Mouse (Mus musculus) lung, embryonic 14.5 days (tissue): ENCODE measurements at regions not wholly inside any gene's neighbourhood (a gene's known extent, or its start where the extent isn't known, plus 50 kb on each side); places are given as distances from the start of the nearest gene placed in this dataset.
A peak's percentile ranks its signal among the peaks of the same experiment; 100 is the strongest.

Source experiments
- ATAC-seq: fragments of 200-750 bp; cut with Nextera tagmentation; 2 replicates; pipeline ENCODE4 v1.8.0; 2017; ENCODE audit warnings: mild to moderate bottlenecking, moderate TSS enrichment, moderate library complexity; ENCODE audit not compliant: insufficient read depth
- DNase-seq: peaks from one replicate; pipeline ENCODE4 v3.0.0-alpha.2; 2015
- H3K27ac ChIP-seq: fragments of 300-500 bp; sonication (generic); 2 replicates; pipeline ENCODE4 v1.5.1; 2014; ENCODE audit warnings: low read depth, mild to moderate bottlenecking, moderate library complexity
- H3K27me3 ChIP-seq: fragments of 300-500 bp; sonication (generic); 2 replicates; pipeline ENCODE4 v1.6.1; 2014; ENCODE audit warnings: low read length, control low read depth; ENCODE audit not compliant: insufficient read depth
- H3K36me3 ChIP-seq: fragments of 300-500 bp; sonication (generic); 2 replicates; pipeline ENCODE4 v1.6.1; 2014; ENCODE audit warnings: control low read depth; ENCODE audit not compliant: insufficient read depth
- H3K4me1 ChIP-seq: fragments of 300-500 bp; sonication (generic); 2 replicates; pipeline ENCODE4 v1.6.1; 2014; ENCODE audit warnings: antibody characterized with exemption, control low read depth; ENCODE audit not compliant: insufficient read depth
- H3K4me2 ChIP-seq: fragments of 300-500 bp; sonication (generic); 2 replicates; pipeline ENCODE4 v1.6.1; 2014; ENCODE audit warnings: mild to moderate bottlenecking
- H3K4me3 ChIP-seq: fragments of 300-500 bp; sonication (generic); 2 replicates; pipeline ENCODE4 v1.5.1; 2014; ENCODE audit warnings: low read depth, low read length
- H3K9ac ChIP-seq: fragments of 300-500 bp; sonication (generic); 2 replicates; pipeline ENCODE4 v1.6.1; 2014
- H3K9me3 ChIP-seq: fragments of 300-500 bp; sonication (generic); 2 replicates; pipeline ENCODE4 v1.6.1; 2016; ENCODE audit warnings: low read depth, low read length, control low read depth
- CTCF ChIP-seq: IDR thresholded peaks from 2 replicates; pipeline ENCODE4 v1.5.1; 2016; ENCODE audit warnings: antibody characterized with exemption, low read depth
- WGBS: fragments of 180-500 bp; shearing (Covaris S2); extraction: QIAGEN DNeasy Blood & Tissue Kit; methylation state at CpG from one replicate; pipeline ENCODE4 v1.1.7; 2014; 5-methylcytosine and 5-hydroxymethylcytosine counted together

DNA sequence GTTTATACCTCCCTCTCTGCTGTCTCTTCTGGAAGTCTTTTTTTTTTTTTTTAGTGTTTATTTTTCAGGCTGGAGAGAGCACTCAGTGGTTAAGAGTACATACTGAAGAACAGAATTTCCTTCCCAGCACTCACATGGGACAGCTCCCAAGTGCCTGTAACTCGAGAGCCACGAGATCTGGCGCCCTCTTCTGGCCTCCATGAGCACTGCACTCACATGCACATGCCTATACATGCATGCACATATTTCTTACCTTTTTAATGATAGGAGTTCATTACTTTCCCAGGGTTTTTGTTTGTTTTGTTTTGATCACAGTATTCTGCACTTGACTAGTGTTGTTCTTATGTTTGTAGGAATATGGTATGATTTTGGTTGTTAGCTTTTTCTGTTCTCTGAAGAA is 139.5 kb upstream of the Fmo9 start:
- Histone ChIP-seq H3K4me3 (no peak overlapping the region), H3K36me3 (no peaks in the 10 kb centered on the region), H3K9me3 (no peaks in the 10 kb centered on the region), H3K27ac (no peak overlapping the region), H3K4me2 (no peak overlapping the region), H3K4me1 (no peaks in the 10 kb centered on the region), H3K27me3 (no peaks in the 10 kb centered on the region), H3K9ac (no peak overlapping the region)
- DNase-seq: peak; percentile 38
- WGBS: 43% methylated on average over 3 of the region's 3 CpGs
- no peak for ATAC-seq
- peak; percentile 55 for TF ChIP-seq CTCF

DNA sequence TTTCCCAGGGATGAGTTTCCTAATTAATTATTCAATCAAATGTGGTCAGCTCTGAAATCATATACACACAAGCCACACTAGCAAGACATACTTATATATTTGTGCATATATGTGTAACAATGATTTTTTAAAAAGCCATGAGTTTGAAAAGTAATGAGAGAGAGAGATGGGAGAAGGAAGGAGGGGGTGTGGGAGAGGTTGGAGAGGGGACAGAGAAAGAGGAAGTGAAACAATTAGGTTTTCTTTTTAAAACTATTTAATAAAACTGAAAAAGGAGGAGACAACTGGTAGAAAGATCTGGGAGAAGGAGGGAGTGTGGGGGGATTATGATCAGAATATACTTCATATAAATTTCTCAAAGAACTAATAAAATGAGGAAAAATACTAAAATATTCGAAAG is 155.7 kb upstream of the Fmo9 start:
- ATAC-seq (no peak), DNase-seq (no peak)
- TF ChIP-seq CTCF: no peak
- Histone ChIP-seq H3K4me3 (no peak overlapping the region), H3K9me3 (no peaks in the 10 kb centered on the region), H3K9ac (no peak overlapping the region), H3K4me1 (no peaks in the 10 kb centered on the region; the same call in 1 of the 2 replicates), H3K4me2 (no peak overlapping the region), H3K36me3 (no peaks in the 10 kb centered on the region), H3K27me3 (no peaks in the 10 kb centered on the region), H3K27ac (no peak overlapping the region)
- WGBS: 69% methylated on average over 1 of the region's 1 CpGs

DNA sequence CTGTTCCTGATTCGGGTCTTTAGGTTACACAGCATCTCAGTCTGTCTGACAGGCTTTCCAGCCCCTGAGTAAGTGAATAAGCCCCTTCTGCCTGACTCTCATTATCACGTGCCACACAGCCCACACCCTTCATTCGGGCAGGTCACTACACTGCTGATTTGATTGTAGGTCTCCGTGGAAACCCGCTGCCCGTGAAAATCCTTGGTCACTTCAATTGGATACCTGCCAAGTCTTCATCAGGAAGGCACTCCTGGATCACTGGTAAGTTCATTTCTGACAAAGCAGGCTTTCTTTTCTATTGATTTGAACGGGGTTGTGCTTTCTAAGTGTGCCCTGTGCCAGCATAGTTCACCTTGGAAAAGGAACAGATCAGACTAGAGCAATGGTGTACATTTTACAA is 158.2 kb upstream of the Fmo9 start:
- Histone ChIP-seq H3K27ac (no peak overlapping the region), H3K4me3 (no peak overlapping the region), H3K4me2 (no peak overlapping the region), H3K9me3 (no peaks in the 10 kb centered on the region), H3K27me3 (no peaks in the 10 kb centered on the region), H3K9ac (no peak overlapping the region), H3K4me1 (no peaks in the 10 kb centered on the region; the same call in 1 of the 2 replicates), H3K36me3 (no peaks in the 10 kb centered on the region)
- peak; percentile 44; the same call in 1 of the 2 replicates for ATAC-seq
- WGBS: 21% methylated on average over 7 of the region's 7 CpGs
- no peak for TF ChIP-seq CTCF
- peak; percentile 7 for DNase-seq

DNA sequence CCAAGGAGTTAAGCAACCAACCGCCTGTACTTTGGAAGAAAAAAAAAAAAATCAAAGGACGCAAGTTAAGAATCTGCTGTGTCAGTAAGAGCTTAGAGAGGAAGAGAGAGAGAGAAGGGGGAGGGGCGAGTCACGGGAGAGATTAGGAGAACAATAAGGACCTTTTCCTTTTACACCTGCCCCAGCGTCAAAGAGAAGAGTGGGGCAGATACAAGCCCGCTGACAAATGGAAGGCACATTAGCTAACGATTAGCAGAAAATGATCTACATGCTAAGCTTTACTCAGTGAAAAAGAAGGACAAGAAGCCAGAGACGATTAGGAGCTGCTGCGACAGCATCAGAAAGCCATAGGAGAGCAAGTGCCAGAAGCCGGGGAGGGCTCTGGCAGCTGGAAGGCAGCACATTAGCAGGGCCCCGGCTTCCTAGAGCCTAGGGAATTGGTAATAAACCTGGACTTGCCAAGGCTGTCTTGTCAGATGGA is 157.8 kb upstream of the Fam78b start:
- Histone ChIP-seq H3K9ac (no peak overlapping the region), H3K9me3 (no peaks in the 10 kb centered on the region), H3K27me3 (no peaks in the 10 kb centered on the region), H3K27ac (no peak overlapping the region), H3K4me2 (peak overlapping the region; percentile 31; the same call in 1 of the 2 replicates), H3K4me3 (no peak overlapping the region), H3K36me3 (no peaks in the 10 kb centered on the region), H3K4me1 (no peaks in the 10 kb centered on the region; the same call in 1 of the 2 replicates)
- WGBS: 2% methylated on average over 11 of the region's 11 CpGs
- ATAC-seq: peak; percentile 44; the same call in 1 of the 2 replicates
- DNase-seq: peak; percentile 50
- no peak for TF ChIP-seq CTCF

DNA sequence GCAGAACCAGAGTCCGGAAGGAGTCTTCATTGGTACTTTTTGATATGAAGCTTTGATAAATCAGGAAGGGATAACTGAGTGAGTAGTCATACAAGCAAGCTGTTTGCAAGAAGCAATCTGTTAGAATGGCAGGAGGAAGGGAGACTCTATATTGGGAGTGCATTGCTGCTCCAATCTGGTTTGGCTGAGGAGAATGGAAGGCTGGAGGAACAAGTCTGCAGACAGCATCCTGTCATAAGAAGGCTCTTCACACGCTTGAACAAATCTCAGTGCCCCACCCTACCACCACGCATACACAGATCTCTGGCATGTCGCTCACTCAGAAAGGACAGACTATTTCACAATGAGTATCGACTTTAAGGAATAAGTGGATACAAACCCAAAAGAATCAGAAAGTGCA is 154.7 kb upstream of the Fam78b start:
- Histone ChIP-seq H3K27ac (no peak overlapping the region), H3K9ac (no peak overlapping the region), H3K27me3 (no peaks in the 10 kb centered on the region), H3K4me1 (no peaks in the 10 kb centered on the region), H3K4me2 (no peak overlapping the region), H3K9me3 (no peaks in the 10 kb centered on the region), H3K36me3 (no peaks in the 10 kb centered on the region), H3K4me3 (no peak overlapping the region)
- 77% methylated on average over 5 of the region's 5 CpGs for WGBS
- no peak for ATAC-seq
- TF ChIP-seq CTCF: no peak
- no peak for DNase-seq

DNA sequence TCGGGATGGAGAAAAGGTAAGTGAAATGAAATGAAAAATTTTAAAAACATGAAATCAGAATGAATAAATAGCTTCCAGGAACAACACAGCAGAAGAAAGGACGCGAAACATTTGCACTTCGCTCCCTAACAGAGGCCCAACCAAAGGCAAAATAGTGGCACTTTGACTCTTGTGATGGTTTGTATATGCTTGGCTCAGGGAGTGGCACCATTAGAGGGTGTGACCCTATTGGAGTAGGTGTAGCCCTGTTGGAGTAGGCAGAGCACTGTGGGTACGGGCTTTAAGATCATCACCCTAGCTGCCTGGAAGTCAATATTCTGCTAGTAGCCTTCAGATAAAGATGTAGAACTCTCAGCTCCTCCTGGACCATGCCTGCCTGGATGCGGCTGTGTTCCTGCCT is 154.0 kb upstream of the Fam78b start:
- H3K36me3 ChIP-seq: no peaks in the 10 kb centered on the region
- no peak overlapping the region for H3K9ac ChIP-seq
- H3K4me2 ChIP-seq: no peak overlapping the region
- no peak for TF ChIP-seq CTCF
- H3K27me3 ChIP-seq: no peaks in the 10 kb centered on the region
- H3K27ac ChIP-seq: no peak overlapping the region
- no peak for DNase-seq
- WGBS: 87% methylated on average over 6 of the region's 6 CpGs
- no peaks in the 10 kb centered on the region for H3K4me1 ChIP-seq
- ATAC-seq: no peak
- H3K4me3 ChIP-seq: no peak overlapping the region
- H3K9me3 ChIP-seq: no peaks in the 10 kb centered on the region

DNA sequence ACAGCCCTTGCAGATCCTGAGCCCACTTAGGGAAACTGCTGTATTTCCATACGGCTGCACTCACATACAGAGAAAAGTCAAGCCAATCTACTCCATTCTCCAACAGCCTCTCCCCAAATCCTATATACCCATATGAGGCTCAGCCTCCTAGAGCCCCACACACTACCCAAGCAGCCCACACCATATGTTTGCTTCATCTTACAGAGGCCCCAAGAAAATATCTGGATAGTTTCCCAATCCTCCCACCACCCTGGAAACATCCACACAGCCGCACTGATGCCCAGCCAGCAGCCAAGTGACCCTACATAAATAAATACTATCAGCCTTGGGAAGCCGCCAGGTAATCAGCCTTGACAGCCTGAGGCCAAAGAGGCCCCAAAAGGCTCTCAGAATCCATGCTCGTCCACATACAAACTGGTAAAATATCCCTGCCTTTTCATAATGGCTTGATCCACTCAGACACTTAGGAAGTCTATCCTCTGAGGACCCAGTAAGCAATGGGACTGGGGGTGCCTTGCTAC is 153.1 kb upstream of the Fam78b start:
- Histone ChIP-seq H3K27ac (no peak overlapping the region), H3K4me3 (no peak overlapping the region), H3K4me2 (no peak overlapping the region), H3K36me3 (no peaks in the 10 kb centered on the region), H3K9me3 (no peaks in the 10 kb centered on the region), H3K9ac (no peak overlapping the region), H3K4me1 (no peaks in the 10 kb centered on the region), H3K27me3 (no peaks in the 10 kb centered on the region)
- no peak for TF ChIP-seq CTCF
- WGBS: 31% methylated on average over 4 of the region's 4 CpGs
- ATAC-seq (peak; percentile 87; the same call in 1 of the 2 replicates), DNase-seq (peak; percentile 73)
